Mouse (Mus musculus): ENCODE results near the gene 3110009E18Rik. TPM values are rescaled to one million over a fixed set of nuclear protein-coding genes. Genes with fewer than 3 reads are reported as not detected.

3110009E18Rik gene
- polyA plus RNA-seq, 1 experiment from 2014 or later, result 16.3 TPM

GRCm38 (mm10) chr1:120229723-120230471, 108.9 kb downstream of the 3110009E18Rik start:
- ATAC-seq (ENCODE audit: low FRiP score), result no peak
- Histone ChIP-seq H3K27me3 (ENCODE audit: control insufficient read depth, insufficient read depth, low read length) (no peaks in the 10 kb centered on the region), H3K9me3 (ENCODE audit: control insufficient read depth, low read length) (no peaks in the 10 kb centered on the region), H3K4me3 (replicated peaks; ENCODE audit: low read length) (no peak overlapping the region), H3K9ac (no peak overlapping the region), H3K4me2 (replicated peaks) (no peak overlapping the region), H3K4me1 (replicated peaks; ENCODE audit: control insufficient read depth, insufficient read depth, low read length) (no peaks in the 10 kb centered on the region), H3K27ac (no peak overlapping the region), H3K36me3 (replicated peaks; ENCODE audit: control insufficient read depth, insufficient read depth) (no peaks in the 10 kb centered on the region)
- 71% methylated on average over 10 of the region's 10 CpGs for WGBS
- no peak for DNase-seq (ENCODE audit: low spot score)

- WGBS, result 46% methylated on average over 6 of the region's 6 CpGs
- no peak overlapping the region for H3K27ac ChIP-seq
- no peaks in the 10 kb centered on the region for H3K36me3 ChIP-seq (replicated peaks; ENCODE audit: control insufficient read depth, insufficient read depth)
- no peak overlapping the region for H3K4me3 ChIP-seq (replicated peaks; ENCODE audit: low read length)
- H3K27me3 ChIP-seq (ENCODE audit: control insufficient read depth, insufficient read depth, low read length), result no peaks in the 10 kb centered on the region
- ATAC-seq (ENCODE audit: low FRiP score) (no peak), DNase-seq (ENCODE audit: low spot score) (peak; percentile 61)
- no peaks in the 10 kb centered on the region for H3K9me3 ChIP-seq (ENCODE audit: control insufficient read depth, low read length)
- H3K4me1 ChIP-seq (replicated peaks; ENCODE audit: control insufficient read depth, insufficient read depth, low read length), result no peaks in the 10 kb centered on the region
- H3K4me2 ChIP-seq (replicated peaks), result no peak overlapping the region
- H3K9ac ChIP-seq, result no peak overlapping the region
These were observed 110.3 kb downstream of the 3110009E18Rik start for GRCm38 (mm10) chr1:120231334-120231733.

GRCm38 (mm10) chr1:120232170-120232569, 111.2 kb downstream of the 3110009E18Rik start:
- no peak overlapping the region for H3K27ac ChIP-seq
- no peak overlapping the region for H3K4me3 ChIP-seq (replicated peaks; ENCODE audit: low read length)
- 85% methylated on average over 6 of the region's 6 CpGs for WGBS
- DNase-seq (ENCODE audit: low spot score) (no peak), ATAC-seq (ENCODE audit: low FRiP score) (no peak)
- H3K27me3 ChIP-seq (ENCODE audit: control insufficient read depth, insufficient read depth, low read length), result no peaks in the 10 kb centered on the region
- no peaks in the 10 kb centered on the region for H3K9me3 ChIP-seq (ENCODE audit: control insufficient read depth, low read length)
- no peaks in the 10 kb centered on the region for H3K4me1 ChIP-seq (replicated peaks; ENCODE audit: control insufficient read depth, insufficient read depth, low read length)
- no peak overlapping the region for H3K4me2 ChIP-seq (replicated peaks)
- no peaks in the 10 kb centered on the region for H3K36me3 ChIP-seq (replicated peaks; ENCODE audit: control insufficient read depth, insufficient read depth)
- no peak overlapping the region for H3K9ac ChIP-seq

GRCm38 (mm10) chr1:120235631-120236215, 114.7 kb downstream of the 3110009E18Rik start:
- Histone ChIP-seq H3K9me3 (ENCODE audit: control insufficient read depth, low read length) (no peaks in the 10 kb centered on the region), H3K9ac (no peak overlapping the region), H3K36me3 (replicated peaks; ENCODE audit: control insufficient read depth, insufficient read depth) (no peaks in the 10 kb centered on the region), H3K4me3 (replicated peaks; ENCODE audit: low read length) (no peak overlapping the region), H3K4me1 (replicated peaks; ENCODE audit: control insufficient read depth, insufficient read depth, low read length) (no peaks in the 10 kb centered on the region), H3K27me3 (ENCODE audit: control insufficient read depth, insufficient read depth, low read length) (no peaks in the 10 kb centered on the region), H3K4me2 (replicated peaks) (no peak overlapping the region), H3K27ac (no peak overlapping the region)
- DNase-seq (ENCODE audit: low spot score), result no peak
- ATAC-seq (ENCODE audit: low FRiP score), result no peak
- WGBS, result 89% methylated on average over 6 of the region's 6 CpGs

GRCm38 (mm10) chr1:120236424-120236823, 115.4 kb downstream of the 3110009E18Rik start:
- H3K27me3 ChIP-seq (ENCODE audit: control insufficient read depth, insufficient read depth, low read length), result no peaks in the 10 kb centered on the region
- no peak overlapping the region for H3K4me2 ChIP-seq (replicated peaks)
- ATAC-seq (ENCODE audit: low FRiP score) (no peak), DNase-seq (ENCODE audit: low spot score) (no peak)
- WGBS, result 88% methylated on average over 14 of the region's 14 CpGs
- H3K27ac ChIP-seq, result no peak overlapping the region
- H3K36me3 ChIP-seq (replicated peaks; ENCODE audit: control insufficient read depth, insufficient read depth), result no peaks in the 10 kb centered on the region
- H3K4me3 ChIP-seq (replicated peaks; ENCODE audit: low read length), result no peak overlapping the region
- no peaks in the 10 kb centered on the region for H3K9me3 ChIP-seq (ENCODE audit: control insufficient read depth, low read length)
- no peaks in the 10 kb centered on the region for H3K4me1 ChIP-seq (replicated peaks; ENCODE audit: control insufficient read depth, insufficient read depth, low read length)
- H3K9ac ChIP-seq, result no peak overlapping the region

- DNase-seq (ENCODE audit: low spot score) (no peak), ATAC-seq (ENCODE audit: low FRiP score) (no peak)
- 85% methylated on average over 1 of the region's 1 CpGs for WGBS
- Histone ChIP-seq H3K36me3 (replicated peaks; ENCODE audit: control insufficient read depth, insufficient read depth) (no peaks in the 10 kb centered on the region), H3K4me2 (replicated peaks) (no peak overlapping the region), H3K27ac (no peak overlapping the region), H3K4me3 (replicated peaks; ENCODE audit: low read length) (no peak overlapping the region), H3K27me3 (ENCODE audit: control insufficient read depth, insufficient read depth, low read length) (no peaks in the 10 kb centered on the region), H3K9ac (no peak overlapping the region), H3K4me1 (replicated peaks; ENCODE audit: control insufficient read depth, insufficient read depth, low read length) (no peaks in the 10 kb centered on the region), H3K9me3 (ENCODE audit: control insufficient read depth, low read length) (no peaks in the 10 kb centered on the region)
These were observed 116.1 kb downstream of the 3110009E18Rik start for GRCm38 (mm10) chr1:120237068-120237467.

Other genes with a start within 250 kb of the 3110009E18Rik start
- 6.7 and 7.3 TPM in 2 replicates for gene Tmem177, start 208.0 kb upstream of the 3110009E18Rik start, polyA plus RNA-seq (2014; fragmentation: Nextera tagmentation; extraction: Ambion mirVana)
- gene Cfap221, start 124.0 kb upstream of the 3110009E18Rik start, polyA plus RNA-seq (2014; fragmentation: Nextera tagmentation; extraction: Ambion mirVana), result 0.32 and 0.48 TPM in 2 replicates
- 0.43 and 0.86 TPM in 2 replicates for gene Sctr, start 114.3 kb upstream of the 3110009E18Rik start, polyA plus RNA-seq (2014; fragmentation: Nextera tagmentation; extraction: Ambion mirVana)
- 7.5 and 10.1 TPM in 2 replicates for gene Tmem37, start 47.1 kb upstream of the 3110009E18Rik start, polyA plus RNA-seq (2014; fragmentation: Nextera tagmentation; extraction: Ambion mirVana)
- 1,408 and 1,660 TPM in 2 replicates for gene Dbi, start 109 bp upstream of the 3110009E18Rik start, polyA plus RNA-seq (2014; fragmentation: Nextera tagmentation; extraction: Ambion mirVana)
- gene Steap3, start 151.5 kb downstream of the 3110009E18Rik start, polyA plus RNA-seq (2014; fragmentation: Nextera tagmentation; extraction: Ambion mirVana), result 2.7 and 3.0 TPM in 2 replicates
- gene C1ql2, start 219.4 kb downstream of the 3110009E18Rik start, polyA plus RNA-seq (2014; fragmentation: Nextera tagmentation; extraction: Ambion mirVana), result 4.9 and 5.4 TPM in 2 replicates

All from hindbrain, embryonic 14.5 days (tissue).